Mouse (Mus musculus) heart, adult 2 months (tissue): ENCODE measurements around the gene Gps2.

Source experiments
- EP300 ChIP-seq: fragments of 200-500 bp; IDR thresholded peaks from 2 replicates; pipeline ENCODE4 v1.6.1; 2011; ENCODE audit warnings: low read depth, low read length, control low read depth; ENCODE audit not compliant: insufficient read depth
- POLR2A ChIP-seq: fragments of 200-500 bp; IDR thresholded peaks from 2 replicates; pipeline ENCODE4 v1.6.1; 2011; ENCODE audit warnings: mild to moderate bottlenecking, low read depth, low read length, control low read depth; ENCODE audit not compliant: insufficient read depth

- peak; percentile 77; the same call in 1 of the 2 replicates for TF ChIP-seq EP300
- peak; percentile 66; the same call in 1 of the 2 replicates for TF ChIP-seq POLR2A
Measured at GRCm38 (mm10) chr11:69913554-69914371, at the start of gene Gps2.
